Mouse (Mus musculus): ENCODE measurements at regions not wholly inside any gene's neighbourhood (a gene's known extent, or its start where the extent isn't known, plus 50 kb on each side); places are given as distances from the start of the nearest gene placed in this dataset.

- peak in 1 of 2 experiments; percentile 37 for DNase-seq (ENCODE audit: low spot score in 2 of 2)
- intact Hi-C loops (cut with DNase I) = no loop called here
Measured at GRCm38 (mm10) chr16:29996139-29997069, 67.8 kb upstream of the Hes1 start.

- no peak for DNase-seq (ENCODE audit: low spot score in 2 of 2)
- intact Hi-C loops (cut with DNase I) = no loop called here
Measured at GRCm38 (mm10) chr16:30000166-30000565, 64.0 kb upstream of the Hes1 start.

- intact Hi-C loops (cut with DNase I) = loop anchor here (5.0 kb wide), 3 partner anchors 58 to 273 kb away; no protein-coding TSS in a partner anchor
- no peak for DNase-seq (ENCODE audit: low spot score in 2 of 2)
Measured at GRCm38 (mm10) chr16:30005124-30005523, 59.1 kb upstream of the Hes1 start.

GRCm38 (mm10) chr16:30006826-30007225 is 57.4 kb upstream of the Hes1 start:
- intact Hi-C loops (cut with DNase I) = loop anchor here (5.0 kb wide), 3 partner anchors 60 to 275 kb away; no protein-coding TSS in a partner anchor
- DNase-seq (ENCODE audit: low spot score in 2 of 2) = peak in 1 of 2 experiments; percentile 30

GRCm38 (mm10) chr16:30008451-30009357 is 55.5 kb upstream of the Hes1 start:
- intact Hi-C loops (cut with DNase I) = loop anchor here (1.0 to 5.0 kb wide), 7 partner anchors 52 to 276 kb away; no protein-coding TSS in a partner anchor
- DNase-seq (ENCODE audit: low spot score in 2 of 2) = peak; percentile 80 to 92

GRCm38 (mm10) chr16:30009521-30010186 is 54.5 kb upstream of the Hes1 start:
- intact Hi-C loops (cut with DNase I) = loop anchor here (1.0 to 5.0 kb wide), 6 partner anchors 57 to 277 kb away; no protein-coding TSS in a partner anchor
- no peak for DNase-seq (ENCODE audit: low spot score in 2 of 2)

GRCm38 (mm10) chr16:30013123-30013522 is 51.1 kb upstream of the Hes1 start:
- intact Hi-C loops (cut with DNase I) = no loop called here
- DNase-seq (ENCODE audit: low spot score in 2 of 2) = no peak

- DNase-seq (ENCODE audit: low spot score in 2 of 2) = no peak
- intact Hi-C loops (cut with DNase I) = no loop called here
Measured at GRCm38 (mm10) chr16:30013943-30014342, 50.2 kb upstream of the Hes1 start.
